Mouse (Mus musculus) olfactory bulb, adult 2 months (tissue): Measurements from ENCODE around the gene Gm42878. TPM values are rescaled to one million over a fixed set of nuclear protein-coding genes. Genes with fewer than 3 reads are reported as not detected.
"Not testable (repeated sequence)": the region's sequence is repeated elsewhere in the genome, so short reads cannot be mapped to it uniquely, and the experiment has no call there.

Experiments
- H3K27ac ChIP-seq: fragments of 200-500 bp; 2 replicates; pipeline ENCODE4 v1.5.1; 2012; ENCODE audit warnings: low read depth, low read length; ENCODE audit not compliant: insufficient read depth
- H3K4me1 ChIP-seq: fragments of 200-500 bp; 2 replicates; pipeline ENCODE4 v1.6.1; 2012; ENCODE audit warnings: low read length; ENCODE audit not compliant: control insufficient read depth, insufficient read depth
- H3K4me3 ChIP-seq: fragments of 200-500 bp; 2 replicates; pipeline ENCODE4 v1.5.1; 2012; ENCODE audit warnings: mild to moderate bottlenecking, low read depth, low read length, moderate library complexity; ENCODE audit not compliant: insufficient read depth
- CTCF ChIP-seq: fragments of 200-500 bp; IDR thresholded peaks from 2 replicates; pipeline ENCODE4 v1.5.1; 2012; ENCODE audit warnings: low read depth, mild to moderate bottlenecking, low read length, moderate library complexity; ENCODE audit not compliant: insufficient read depth
- POLR2A ChIP-seq: fragments of 200-500 bp; IDR thresholded peaks from 2 replicates; pipeline ENCODE4 v1.6.1; 2012; ENCODE audit warnings: mild to moderate bottlenecking, low read depth, low read length, moderate library complexity; ENCODE audit not compliant: insufficient read depth
- WGBS: fragments of 180-500 bp; shearing (Covaris S2); methylation state at CpG from one replicate; pipeline ENCODE4 v1.1.7; 2018; 5-methylcytosine and 5-hydroxymethylcytosine counted together
- polyA plus RNA-seq: library from polyadenylated mRNA; stranded (reverse); fragments of >200 nt; gene quantifications from 2 replicates; pipeline ENCODE4 v1.2.4, GENCODE M21; 2012; ENCODE audit warnings: low replicate concordance; ENCODE audit not compliant: missing spikeins, insufficient read depth, insufficient read length

The Gm42878 gene
- polyA plus RNA-seq, 1 experiment = not detected

DNA sequence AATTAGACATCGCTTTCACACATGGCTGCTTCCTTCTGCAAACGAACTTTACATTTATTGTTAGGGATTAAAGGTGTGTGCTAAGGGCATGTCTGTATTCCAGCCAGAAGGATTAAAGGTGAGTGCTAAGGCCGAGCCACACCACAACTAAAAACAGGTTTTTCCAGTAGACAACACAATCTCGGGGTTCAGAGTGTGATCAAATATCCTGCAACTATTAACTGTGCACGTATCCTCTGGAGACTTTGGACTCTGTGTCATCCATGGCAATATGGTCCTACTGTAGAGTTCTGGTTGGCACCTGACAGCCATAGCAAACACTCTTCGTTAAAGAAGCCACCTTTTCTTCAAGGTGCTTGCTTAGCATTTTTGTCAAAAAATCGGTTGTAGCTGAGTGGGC is 35.3 kb downstream of the Gm42878 start:
- Histone ChIP-seq H3K27ac (no peak overlapping the region), H3K4me1 (no peaks in the 10 kb centered on the region), H3K4me3 (no peak overlapping the region)
- TF ChIP-seq POLR2A = no peak
- TF ChIP-seq CTCF = no peak
- WGBS = 72% methylated on average over 7 of the region's 7 CpGs

DNA sequence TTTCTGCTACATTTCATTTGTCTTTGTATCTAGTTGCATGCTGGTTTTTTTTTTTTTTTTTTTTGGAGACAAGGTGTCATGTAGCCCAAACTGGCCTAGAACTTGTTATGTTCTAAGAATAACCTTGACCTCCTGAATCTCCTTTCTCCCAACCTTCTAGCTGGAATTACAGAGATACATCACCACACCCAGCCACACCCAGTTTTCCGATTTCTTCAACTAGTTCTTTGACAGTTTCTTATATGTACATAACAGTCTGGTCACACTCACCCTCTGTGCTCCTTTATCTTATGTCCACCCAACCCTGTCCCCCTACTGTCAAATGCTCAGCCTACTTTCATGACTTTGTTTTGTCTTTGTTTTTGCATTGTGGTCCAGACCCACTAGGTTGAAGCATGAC is 38.4 kb downstream of the Gm42878 start:
- Histone ChIP-seq H3K4me1 (no peaks in the 10 kb centered on the region), H3K4me3 (no peak overlapping the region), H3K27ac (no peak overlapping the region)
- TF ChIP-seq CTCF = no peak
- WGBS = 82% methylated on average over 1 of the region's 1 CpGs

DNA sequence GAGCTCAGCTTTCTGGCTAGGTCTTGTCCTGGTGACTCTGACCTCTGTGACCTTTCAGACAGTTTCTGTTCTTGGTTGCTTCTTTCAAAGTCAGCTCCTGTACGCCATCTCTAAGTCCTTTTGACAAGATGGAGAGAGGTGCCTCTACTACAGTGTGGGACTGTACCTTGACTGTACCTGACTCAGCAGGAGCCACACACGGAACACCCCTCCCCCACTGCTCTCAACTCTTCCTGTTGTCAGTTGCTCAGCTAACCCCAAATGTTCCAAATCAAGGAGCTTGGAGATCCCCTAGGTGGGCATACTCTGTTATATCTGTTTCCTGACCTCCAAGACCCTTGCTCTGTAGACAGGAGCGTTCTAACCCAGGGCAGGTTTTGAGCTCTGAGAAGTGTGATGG is 42.1 kb downstream of the Gm42878 start, which contains the start of gene Adam1b:
Gene Adam1b, minus strand, starts transcription at position 205 of the 400 bp plus-strand sequence.
- no peak within 1 kb of the TSS for H3K4me3 ChIP-seq
- no peaks in the 10 kb centered on the region for H3K4me1 ChIP-seq
- 95% methylated on average over 3 of the region's 3 CpGs for WGBS
- TF ChIP-seq POLR2A (no peak), CTCF (no peak)
- no peak within 1 kb of the TSS for H3K27ac ChIP-seq

DNA sequence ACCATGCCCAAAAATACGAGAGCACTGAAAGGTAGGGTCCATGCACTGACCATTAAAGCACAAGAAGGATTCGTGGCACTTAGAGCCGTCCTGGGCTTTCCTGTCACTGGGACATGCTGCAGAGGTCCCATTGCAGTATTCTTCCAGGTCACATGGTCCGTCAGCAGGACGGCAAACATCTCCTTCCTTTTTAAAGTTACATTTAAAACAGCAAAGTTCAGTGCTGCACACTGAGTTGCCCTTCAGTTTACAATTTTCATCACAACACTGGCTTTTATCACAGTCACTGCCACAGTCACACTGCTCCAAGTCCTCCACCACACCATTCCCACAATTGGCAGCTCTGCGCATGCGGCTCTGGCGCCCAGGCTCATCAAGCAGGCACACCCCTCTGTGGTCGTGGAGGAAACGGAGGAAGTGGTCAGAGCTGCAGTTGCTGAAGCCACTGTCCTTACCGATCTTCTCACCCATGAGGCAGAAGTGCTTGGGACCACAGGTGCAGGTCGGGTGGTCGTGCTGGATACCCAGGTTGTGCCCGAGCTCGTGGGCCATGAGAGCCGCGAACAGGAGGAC is 43.8 kb downstream of the Gm42878 start:
- WGBS = 84% methylated on average over 11 of the region's 17 CpGs
- H3K27ac ChIP-seq, H3K4me1 ChIP-seq, H3K4me3 ChIP-seq: not testable (repeated sequence)

DNA sequence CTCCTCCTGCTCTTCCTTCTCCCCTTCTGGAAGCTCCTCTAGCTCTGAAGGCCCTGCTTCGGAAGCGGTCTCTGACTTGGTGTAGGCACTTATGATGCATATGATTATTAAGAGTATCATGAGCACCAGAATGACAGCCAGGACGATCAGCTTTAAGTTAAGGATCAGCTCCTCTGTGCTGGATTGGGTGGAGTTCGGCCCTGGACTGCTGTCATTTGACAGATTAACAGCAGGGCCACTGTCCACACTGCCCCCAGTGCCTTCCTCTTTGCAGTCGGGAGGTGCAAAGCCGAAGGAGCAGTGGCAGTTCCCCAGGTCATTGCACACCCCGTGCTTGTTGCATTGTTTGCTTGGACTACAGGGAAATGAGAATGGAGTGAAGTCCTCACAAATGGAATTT is 44.6 kb downstream of the Gm42878 start:
- Histone ChIP-seq H3K4me3 (no peak overlapping the region), H3K27ac (no peak overlapping the region), H3K4me1 (no peaks in the 10 kb centered on the region)
- 75% methylated on average over 7 of the region's 7 CpGs for WGBS
- TF ChIP-seq CTCF (no peak), POLR2A (no peak)

DNA sequence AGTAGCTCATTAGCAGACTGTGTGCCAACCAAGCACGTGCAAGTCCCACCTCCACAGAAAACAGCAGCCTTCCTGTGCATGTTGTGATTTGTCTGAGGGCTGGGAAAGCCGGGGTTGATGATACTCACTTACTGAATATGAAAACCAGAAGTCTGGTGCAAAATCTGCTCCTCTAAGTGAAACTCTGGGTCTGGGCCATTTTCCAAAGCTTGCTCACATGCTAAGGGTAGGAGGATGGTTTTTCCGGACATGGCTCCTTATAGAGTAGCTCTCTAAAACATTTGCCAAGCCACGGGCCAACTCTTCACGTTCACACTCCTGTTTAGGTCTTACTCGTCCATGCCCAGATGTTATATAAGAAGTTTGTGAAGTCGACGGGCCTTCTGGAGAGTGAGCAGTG is 52.0 kb downstream of the Gm42878 start:
- Histone ChIP-seq H3K4me3 (no peak overlapping the region), H3K4me1 (no peaks in the 10 kb centered on the region), H3K27ac (no peak overlapping the region)
- 73% methylated on average over 8 of the region's 8 CpGs for WGBS
- TF ChIP-seq POLR2A = no peak
- no peak for TF ChIP-seq CTCF

DNA sequence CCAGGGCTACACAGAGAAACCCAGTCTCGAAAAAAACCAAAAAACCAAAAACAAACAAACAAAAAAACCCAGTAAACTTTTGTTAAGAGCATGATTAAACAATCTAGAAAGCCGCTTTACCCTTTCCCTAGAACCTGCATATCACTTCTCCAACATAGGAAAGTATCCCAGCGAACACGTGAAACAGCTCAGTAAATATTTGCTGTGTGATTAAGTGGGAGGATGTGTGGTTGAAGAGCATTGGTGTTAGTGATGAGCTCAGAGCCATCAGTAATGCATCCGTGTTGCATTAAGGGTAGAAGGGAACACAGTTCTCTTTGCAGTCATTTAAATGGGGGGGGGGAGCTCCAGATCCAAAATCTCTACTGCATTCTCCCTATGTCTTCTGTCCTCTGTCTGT is 60.5 kb downstream of the Gm42878 start:
- TF ChIP-seq POLR2A (no peak), CTCF (no peak)
- Histone ChIP-seq H3K4me3 (no peak overlapping the region), H3K4me1 (no peaks in the 10 kb centered on the region), H3K27ac (no peak overlapping the region)
- 79% methylated on average over 5 of the region's 5 CpGs for WGBS

DNA sequence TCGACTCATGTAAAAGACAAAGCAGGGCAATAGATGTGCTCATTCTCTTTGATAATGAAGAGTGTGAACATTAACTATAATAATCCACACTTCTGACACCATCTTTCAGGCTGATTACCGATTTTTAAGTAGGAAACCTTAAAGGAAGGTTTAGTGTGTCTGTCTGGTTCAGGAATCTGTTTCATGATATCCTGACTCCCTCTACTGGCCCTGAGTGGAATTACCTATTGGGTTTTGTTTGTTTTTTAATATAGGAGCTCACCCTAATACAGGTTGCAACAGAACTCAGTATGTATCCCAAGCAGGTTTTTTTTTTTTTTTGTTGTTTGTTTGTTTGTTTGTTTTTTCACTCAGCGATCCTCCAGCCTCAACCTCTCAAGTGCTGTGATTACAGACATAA is 67.6 kb downstream of the Gm42878 start:
- H3K4me1 ChIP-seq = no peaks in the 10 kb centered on the region
- H3K4me3 ChIP-seq = no peak overlapping the region
- H3K27ac ChIP-seq = no peak overlapping the region
- no peak for TF ChIP-seq POLR2A
- TF ChIP-seq CTCF = no peak
- 27% methylated on average over 3 of the region's 3 CpGs for WGBS

DNA sequence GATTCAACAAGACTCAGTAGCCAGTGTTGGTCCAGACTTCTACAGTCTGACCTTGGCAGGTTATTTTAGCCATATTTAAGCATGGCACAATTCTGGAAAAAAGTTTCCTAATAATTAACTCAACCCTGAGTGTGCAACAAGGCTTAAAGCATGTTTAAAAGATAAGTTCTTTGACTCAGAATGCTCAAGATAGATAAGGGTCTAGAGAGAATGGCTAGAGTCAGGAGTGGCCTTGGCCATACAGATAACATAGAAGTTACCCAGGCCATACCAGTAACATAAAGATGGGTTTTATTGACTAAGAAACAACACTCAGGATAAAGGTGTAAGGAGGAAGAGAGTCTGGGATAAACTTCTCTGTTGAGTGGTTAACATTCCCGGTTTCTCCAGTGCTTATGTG is 69.2 kb downstream of the Gm42878 start:
- TF ChIP-seq POLR2A = no peak
- TF ChIP-seq CTCF = no peak
- WGBS = 83% methylated on average over 1 of the region's 1 CpGs
- no peak overlapping the region for H3K27ac ChIP-seq
- H3K4me3 ChIP-seq = no peak overlapping the region
- no peaks in the 10 kb centered on the region for H3K4me1 ChIP-seq

DNA sequence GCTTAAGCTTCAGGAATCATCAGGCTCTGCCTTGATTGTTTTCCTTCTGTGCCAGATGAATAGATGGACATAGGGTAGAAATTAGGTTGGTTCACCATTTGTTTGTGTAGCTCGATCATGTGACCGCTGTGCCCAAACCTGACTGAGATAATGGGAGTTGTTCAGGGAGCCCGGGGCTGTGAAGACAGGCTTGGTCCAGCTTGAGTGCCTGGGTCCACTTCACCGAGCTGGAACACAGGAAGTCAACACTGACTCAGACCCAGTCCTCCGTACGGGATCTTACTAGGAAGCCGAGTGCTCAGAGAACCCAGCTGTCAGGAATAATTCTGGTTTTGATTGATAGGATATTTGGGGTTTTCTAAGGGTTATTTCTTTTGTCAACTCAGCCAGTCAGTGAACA is 70.7 kb downstream of the Gm42878 start:
- H3K4me1 ChIP-seq = no peaks in the 10 kb centered on the region
- H3K27ac ChIP-seq = no peak overlapping the region
- 71% methylated on average over 7 of the region's 7 CpGs for WGBS
- no peak for TF ChIP-seq CTCF
- no peak for TF ChIP-seq POLR2A
- no peak overlapping the region for H3K4me3 ChIP-seq
